Comparison of ENCODE assay signal across 9 mouse cellular contexts in the genomic region with DNA sequence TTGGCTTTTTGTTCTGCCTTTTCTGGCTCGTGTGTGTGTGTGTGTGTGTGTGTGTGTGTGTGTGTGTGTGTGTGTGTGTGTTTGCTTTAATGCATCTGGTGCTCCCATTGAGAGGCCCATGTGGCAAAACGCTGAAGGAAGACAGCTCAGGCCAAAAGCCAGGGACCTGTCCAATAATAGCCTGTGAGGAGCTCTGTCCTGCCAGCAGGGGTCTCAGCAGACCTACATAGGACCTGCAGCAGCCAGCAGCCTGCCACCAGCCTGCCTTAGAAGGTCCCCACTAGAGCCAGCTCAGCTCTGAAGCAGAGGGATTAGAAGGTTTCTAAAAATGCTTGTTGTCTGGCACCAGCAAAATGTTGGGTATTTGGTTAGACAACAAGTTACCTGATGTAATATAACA. TPM values are rescaled to one million over a fixed set of nuclear protein-coding genes. Genes with fewer than 3 reads are reported as not detected.
A peak's percentile ranks its signal among the peaks of the same experiment; 100 is the strongest.
DNase-seq lines count a peak whose midpoint lies in the region; ATAC-seq and TF ChIP-seq lines count a peak whose summit lies in the region.
"Had no signal": no experiment of that assay in that cellular context is flagged by ENCODE, and none has a peak within 500 bp of the region (broad histone marks: within the 10 kb centered on the region; RNA-seq: fewer than 3 reads in every experiment).

No protein-coding gene starts in this region.

- no peak overlapping the region for H3K4me2 ChIP-seq in lung, embryonic 16.5 days (ENCODE audit: low read depth, low read length)
- H3K4me2 ChIP-seq in embryonic facial prominence, embryonic 11.5 days (ENCODE audit: low read depth, low read length): no peak overlapping the region
- H3K4me2 ChIP-seq in midbrain, embryonic 15.5 days: no peak overlapping the region
- H3K4me2 ChIP-seq: embryonic facial prominence, embryonic 15.5 days had no signal

- H3K27ac ChIP-seq in lung, embryonic 16.5 days (ENCODE audit: low read length): no peak overlapping the region
- H3K27ac ChIP-seq in embryonic facial prominence, embryonic 11.5 days (replicated peaks; ENCODE audit: low read depth, low read length): no peak overlapping the region
- H3K27ac ChIP-seq in midbrain, embryonic 15.5 days: no peak overlapping the region
- H3K27ac ChIP-seq: embryonic facial prominence, embryonic 15.5 days had no signal

- H3K4me1 ChIP-seq in lung, embryonic 16.5 days (replicated peaks; ENCODE audit: control insufficient read depth, insufficient read depth, low read length): no peaks in the 10 kb centered on the region
- H3K4me1 ChIP-seq in embryonic facial prominence, embryonic 11.5 days (ENCODE audit: control insufficient read depth, insufficient read depth, low read length): no peaks in the 10 kb centered on the region
- H3K4me1 ChIP-seq in midbrain, embryonic 15.5 days: no peaks in the 10 kb centered on the region
- H3K4me1 ChIP-seq: embryonic facial prominence, embryonic 15.5 days had no signal

- no peaks in the 10 kb centered on the region for H3K36me3 ChIP-seq in lung, embryonic 16.5 days (ENCODE audit: control insufficient read depth, insufficient read depth, low read length)
- H3K36me3 ChIP-seq in embryonic facial prominence, embryonic 11.5 days (replicated peaks; ENCODE audit: control insufficient read depth, insufficient read depth, low read depth, low read length): no peaks in the 10 kb centered on the region
- H3K36me3 ChIP-seq in midbrain, embryonic 15.5 days (replicated peaks): no peaks in the 10 kb centered on the region
- H3K36me3 ChIP-seq: embryonic facial prominence, embryonic 15.5 days had no signal

- TF ChIP-seq POLR2A in brain, embryonic 14.5 days (IDR thresholded peaks at IDR 0.05; ENCODE audit: borderline replicate concordance, extremely low read depth, insufficient read depth, insufficient read length, poor library complexity, severe bottlenecking): no peak

- DNase-seq in lung, postnatal 25 days (ENCODE audit: low spot score): no peak
- DNase-seq in brain, embryonic 14.5 days (ENCODE audit: low read depth): peak; percentile 63
- DNase-seq in embryonic facial prominence, embryonic 11.5 days (ENCODE audit: low spot score): peak; percentile 34
- DNase-seq in kidney, postnatal 10 days: peak; percentile 73
- no peak for DNase-seq in left cerebral cortex, adult 9 months (ENCODE audit: low spot score in 2 of 2)
- DNase-seq in thymus, adult 18-20 months: no peak

- no peaks in the 10 kb centered on the region for H3K9me3 ChIP-seq in lung, embryonic 16.5 days (ENCODE audit: control insufficient read depth, low read length)
- no peaks in the 10 kb centered on the region for H3K9me3 ChIP-seq in embryonic facial prominence, embryonic 11.5 days (replicated peaks; ENCODE audit: control insufficient read depth, low read length)
- H3K9me3 ChIP-seq in midbrain, embryonic 15.5 days: no peaks in the 10 kb centered on the region
- H3K9me3 ChIP-seq: embryonic facial prominence, embryonic 15.5 days had no signal

- no peaks in the 10 kb centered on the region for H3K27me3 ChIP-seq in lung, embryonic 16.5 days (ENCODE audit: control insufficient read depth, insufficient read depth, low read depth, low read length)
- no peaks in the 10 kb centered on the region for H3K27me3 ChIP-seq in embryonic facial prominence, embryonic 11.5 days (ENCODE audit: control insufficient read depth, insufficient read depth, low read length)
- no peaks in the 10 kb centered on the region for H3K27me3 ChIP-seq in midbrain, embryonic 15.5 days (replicated peaks)
- H3K27me3 ChIP-seq: embryonic facial prominence, embryonic 15.5 days had no signal

- peak; percentile 64; the same call in 1 of the 2 replicates for ATAC-seq in lung, embryonic 16.5 days (ENCODE audit: low read depth)
- ATAC-seq in embryonic facial prominence, embryonic 11.5 days (replicated peaks; ENCODE audit: insufficient number of reproducible peaks, low FRiP score, low TSS enrichment, low read depth): no peak
- ATAC-seq in midbrain, embryonic 15.5 days (replicated peaks): peak; percentile 88; the same call in 1 of the 2 replicates

- no peak overlapping the region for H3K9ac ChIP-seq in lung, embryonic 16.5 days (ENCODE audit: low read length)
- no peak overlapping the region for H3K9ac ChIP-seq in embryonic facial prominence, embryonic 11.5 days (replicated peaks; ENCODE audit: low read length)
- no peak overlapping the region for H3K9ac ChIP-seq in midbrain, embryonic 15.5 days
- H3K9ac ChIP-seq: embryonic facial prominence, embryonic 15.5 days had no signal

- TF ChIP-seq CTCF in brain, embryonic 14.5 days (IDR thresholded peaks at IDR 0.05; ENCODE audit: borderline replicate concordance, extremely low read depth, insufficient read depth, insufficient read length): peak; percentile 57; the same call in 1 of the 2 replicates

- 6% methylated on average over 2 of the region's 2 CpGs for WGBS in lung, embryonic 16.5 days
- WGBS in embryonic facial prominence, embryonic 11.5 days: 36% methylated on average over 2 of the region's 2 CpGs
- WGBS in midbrain, embryonic 15.5 days: 4% methylated on average over 2 of the region's 2 CpGs

- no peak overlapping the region for H3K4me3 ChIP-seq in lung, embryonic 16.5 days (ENCODE audit: low read length)
- no peak overlapping the region for H3K4me3 ChIP-seq in embryonic facial prominence, embryonic 11.5 days (ENCODE audit: low read depth, low read length)
- H3K4me3 ChIP-seq in midbrain, embryonic 15.5 days: no peak overlapping the region
- H3K4me3 ChIP-seq: embryonic facial prominence, embryonic 15.5 days had no signal

RNA-seq across cellular contexts. Expression of gene U2surp, which starts 14.2 kb away (rescaled TPM):
- polyA plus RNA-seq in lung, embryonic 16.5 days (2015; fragmentation: Nextera tagmentation; extraction: Ambion mirVana): 114 and 135 TPM in 2 replicates
- 28.0 and 35.1 TPM in 2 replicates for polyA plus RNA-seq in brain, embryonic 14.5 days (2012; rRNA removed)
- 145 and 166 TPM in 2 replicates for polyA plus RNA-seq in embryonic facial prominence, embryonic 11.5 days (2014; fragmentation: Nextera tagmentation; extraction: Ambion mirVana)
- 115 and 129 TPM in 2 replicates for polyA plus RNA-seq in midbrain, embryonic 15.5 days (2015; fragmentation: Nextera tagmentation; extraction: Ambion mirVana)

RNA-seq across cellular contexts. Expression of gene Paqr9, which starts 33.5 kb away (rescaled TPM):
- polyA plus RNA-seq in lung, embryonic 16.5 days (2015; fragmentation: Nextera tagmentation; extraction: Ambion mirVana): 0.03 and 0.09 TPM in 2 replicates
- polyA plus RNA-seq in brain, embryonic 14.5 days (2012; rRNA removed): 6.5 and 9.6 TPM in 2 replicates
- polyA plus RNA-seq in embryonic facial prominence, embryonic 11.5 days (2014; fragmentation: Nextera tagmentation; extraction: Ambion mirVana): 0.24 and 0.29 TPM in 2 replicates
- 5.1 and 5.3 TPM in 2 replicates for polyA plus RNA-seq in midbrain, embryonic 15.5 days (2015; fragmentation: Nextera tagmentation; extraction: Ambion mirVana)

Comparison
In these comparisons a context has a peak if more than half of its experiments do, and no peak if none do; other contexts are left out.
1. DNase-seq: peak in brain, embryonic 14.5 days (single experiment), embryonic facial prominence, embryonic 11.5 days (single experiment) and kidney, postnatal 10 days (single experiment); none in lung, postnatal 25 days (single experiment), left cerebral cortex, adult 9 months (0 of 2) and thymus, adult 18-20 months (0 of 2).